Mouse (Mus musculus): ENCODE data around the gene Afg1l.

Gene Afg1l

GRCm38 (mm10) chr10:42383708-42384107 is 94.7 kb downstream of the Afg1l start:
- DNase-seq (ENCODE audit: low read depth, low spot score) = no peak

DNA sequence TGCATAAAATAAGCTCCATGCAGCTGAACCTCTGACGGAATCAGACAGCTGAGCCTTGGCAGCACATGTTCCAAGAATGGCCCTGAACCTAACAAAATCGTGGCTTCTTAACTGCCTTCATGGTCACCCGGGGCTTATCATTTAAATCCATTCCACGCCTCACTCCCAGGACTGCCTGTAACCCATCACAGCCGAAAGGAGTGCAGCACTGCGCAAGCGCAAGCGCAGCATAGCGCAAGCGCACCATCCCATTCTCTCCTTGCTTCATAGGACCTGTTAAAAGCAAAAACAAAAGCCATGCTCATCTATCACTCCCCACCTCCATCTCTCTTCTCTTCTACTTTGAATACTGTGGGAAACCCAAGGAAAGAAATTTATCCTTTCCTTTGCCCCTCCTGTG is 114.1 kb downstream of the Afg1l start:
- DNase-seq (ENCODE audit: low read depth, low spot score) = no peak

- DNase-seq (ENCODE audit: low read depth, low spot score) = no peak
Measured at GRCm38 (mm10) chr10:42355980-42356379, 122.4 kb downstream of the Afg1l start.

DNA sequence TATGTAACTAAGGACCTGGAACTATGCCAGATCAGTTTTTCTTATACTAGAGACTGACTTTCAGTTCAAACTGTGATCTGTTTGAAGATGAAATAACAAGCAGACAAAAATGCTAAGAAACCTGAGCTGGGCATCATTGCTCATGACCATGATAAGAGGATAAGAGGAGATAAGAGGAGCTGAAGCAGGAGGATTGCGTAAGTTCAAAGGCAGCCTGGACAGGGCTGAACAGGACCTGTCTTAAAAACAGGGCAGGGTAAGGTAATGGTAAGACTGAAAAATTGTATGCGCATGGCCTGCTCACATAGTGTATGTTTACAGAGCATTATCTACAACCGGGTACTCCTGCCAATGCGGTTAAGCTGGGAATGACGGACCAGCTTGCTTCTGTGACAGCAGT is 130.4 kb downstream of the Afg1l start:
- DNase-seq (ENCODE audit: low read depth, low spot score) = no peak

GRCm38 (mm10) chr10:42347127-42347526 is 131.2 kb downstream of the Afg1l start:
- no peak for DNase-seq (ENCODE audit: low read depth, low spot score)

DNA sequence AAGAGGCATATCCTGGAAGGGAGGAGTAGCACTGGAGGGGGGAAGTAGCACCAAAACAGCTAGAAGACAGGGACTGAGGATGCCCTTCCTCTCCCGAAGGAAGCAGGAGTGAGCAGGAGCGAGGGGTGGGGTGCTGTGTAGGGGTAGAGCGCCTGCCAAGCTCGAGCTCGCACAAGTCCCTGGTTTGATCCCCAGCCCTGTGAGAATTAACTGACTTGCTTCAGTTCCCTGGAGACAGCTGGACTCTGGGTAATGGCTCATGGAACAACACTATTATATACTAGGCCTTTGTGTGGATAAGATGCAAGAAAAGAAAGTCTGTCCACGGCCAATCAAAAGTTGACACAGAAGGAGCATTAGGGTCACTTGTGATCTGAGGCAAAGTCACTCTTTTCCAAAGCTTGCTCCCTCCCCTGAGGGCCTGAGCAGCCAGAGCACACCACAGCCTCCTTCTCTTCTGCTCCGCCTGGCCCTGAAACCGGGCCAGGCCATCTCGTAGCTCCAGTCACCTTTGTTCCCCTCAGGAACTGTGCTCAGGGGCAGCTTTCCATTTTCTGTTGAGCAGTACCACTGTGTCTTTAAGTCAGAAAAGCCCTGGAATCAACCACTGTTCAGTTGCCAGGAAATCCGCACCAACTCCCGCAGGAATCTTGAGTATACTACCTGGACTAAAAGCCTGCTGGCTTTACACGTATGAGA is 132.0 kb downstream of the Afg1l start:
- DNase-seq (ENCODE audit: low read depth, low spot score) = no peak

- no peak for DNase-seq (ENCODE audit: low read depth, low spot score)
Measured at GRCm38 (mm10) chr10:42342714-42343113, 135.7 kb downstream of the Afg1l start.

DNA sequence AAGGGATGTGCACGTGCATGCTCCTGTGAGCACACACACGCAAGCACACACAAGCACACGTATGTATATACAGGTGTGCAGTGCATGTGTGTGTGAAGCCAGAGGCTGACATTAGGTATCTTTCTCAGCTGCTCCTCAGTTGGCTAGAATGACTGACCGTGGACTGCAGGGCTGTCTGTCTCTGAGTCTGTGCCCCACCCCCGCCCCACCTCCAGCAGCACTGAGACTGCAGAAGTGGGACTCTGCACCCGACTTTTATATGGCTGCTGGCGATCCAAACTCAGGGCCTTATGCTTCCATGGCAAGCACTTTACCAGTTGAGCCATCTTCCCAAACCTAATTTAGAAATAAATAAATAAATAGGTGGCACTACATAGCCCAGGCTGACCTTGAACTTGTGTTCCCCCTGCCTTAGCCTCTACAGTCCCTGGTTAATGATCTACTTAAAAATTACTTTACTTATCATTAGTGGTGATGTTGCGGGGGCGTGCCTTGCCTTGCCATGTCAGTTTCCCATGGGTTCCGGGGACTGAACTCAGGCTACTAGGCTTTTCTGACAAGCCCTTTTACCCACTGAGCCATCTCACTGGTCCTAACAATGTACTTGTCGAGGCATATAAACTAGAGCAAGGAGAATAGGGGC is 136.4 kb downstream of the Afg1l start:
- no peak for DNase-seq (ENCODE audit: low read depth, low spot score)

DNA sequence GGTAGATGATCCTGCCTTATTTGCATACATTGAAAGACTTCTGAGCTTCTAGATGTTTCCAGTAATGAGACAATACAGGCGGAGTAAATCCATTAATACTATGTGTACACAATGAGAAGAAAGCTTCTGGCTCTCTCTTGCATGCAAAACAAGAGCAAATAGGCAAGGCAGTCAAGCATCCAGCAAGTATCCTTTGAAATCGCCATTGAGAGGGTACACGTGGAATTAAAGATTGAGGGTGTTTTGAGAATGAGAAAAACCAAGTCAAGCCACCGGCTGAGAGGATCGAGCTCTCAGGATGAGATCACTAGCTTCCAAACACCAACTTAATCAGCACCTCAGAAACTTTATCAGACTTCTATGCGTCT is 138.0 kb downstream of the Afg1l start:
- DNase-seq (ENCODE audit: low read depth, low spot score) = no peak

GRCm38 (mm10) chr10:42339773-42340425 is 138.5 kb downstream of the Afg1l start:
- DNase-seq (ENCODE audit: low read depth, low spot score) = no peak

- DNase-seq (ENCODE audit: low read depth, low spot score) = no peak
Measured at GRCm38 (mm10) chr10:42338456-42338855, 139.9 kb downstream of the Afg1l start.

GRCm38 (mm10) chr10:42327576-42327975 is 150.8 kb downstream of the Afg1l start:
- DNase-seq (ENCODE audit: low read depth, low spot score) = peak; percentile 27

DNA sequence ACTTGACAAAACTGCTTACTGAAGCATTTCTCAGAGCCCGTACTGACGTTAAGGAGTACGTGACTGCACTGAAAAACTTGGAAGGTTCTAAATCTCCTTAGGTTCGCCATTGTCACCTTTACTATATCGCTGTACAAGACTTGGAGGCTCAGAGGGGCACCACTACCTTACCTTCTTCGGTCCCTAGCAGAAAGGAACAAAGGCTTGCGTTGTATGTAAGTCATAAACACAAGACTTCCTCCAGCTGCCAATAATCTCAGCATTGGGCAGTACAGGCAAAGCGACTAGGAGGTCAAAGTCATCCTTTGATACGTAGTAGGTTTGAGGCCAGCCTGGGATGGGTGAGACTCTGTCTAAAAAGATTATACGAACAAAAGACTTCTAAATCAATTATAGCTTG is 153.1 kb downstream of the Afg1l start:
- no peak for DNase-seq (ENCODE audit: low read depth, low spot score)

DNA sequence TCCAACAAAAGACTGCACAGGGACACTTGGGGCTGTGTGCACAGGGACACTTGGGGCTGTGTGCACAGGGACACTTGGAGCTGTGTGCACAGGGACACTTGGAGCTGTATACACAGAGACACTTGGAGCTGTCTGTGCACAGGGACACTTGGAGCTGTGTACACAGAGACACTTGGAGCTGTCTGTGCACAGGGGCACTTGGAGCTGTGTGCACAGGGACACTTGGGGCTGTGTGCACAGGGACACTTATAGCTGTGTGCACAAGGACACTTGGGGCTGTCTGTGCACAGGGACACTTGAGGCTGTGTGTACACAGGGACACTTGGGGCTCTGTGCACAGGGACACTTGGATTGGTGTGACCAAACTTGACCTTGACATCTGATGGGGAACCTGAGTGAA is 154.4 kb downstream of the Afg1l start:
- no peak for DNase-seq (ENCODE audit: low read depth, low spot score)

DNA sequence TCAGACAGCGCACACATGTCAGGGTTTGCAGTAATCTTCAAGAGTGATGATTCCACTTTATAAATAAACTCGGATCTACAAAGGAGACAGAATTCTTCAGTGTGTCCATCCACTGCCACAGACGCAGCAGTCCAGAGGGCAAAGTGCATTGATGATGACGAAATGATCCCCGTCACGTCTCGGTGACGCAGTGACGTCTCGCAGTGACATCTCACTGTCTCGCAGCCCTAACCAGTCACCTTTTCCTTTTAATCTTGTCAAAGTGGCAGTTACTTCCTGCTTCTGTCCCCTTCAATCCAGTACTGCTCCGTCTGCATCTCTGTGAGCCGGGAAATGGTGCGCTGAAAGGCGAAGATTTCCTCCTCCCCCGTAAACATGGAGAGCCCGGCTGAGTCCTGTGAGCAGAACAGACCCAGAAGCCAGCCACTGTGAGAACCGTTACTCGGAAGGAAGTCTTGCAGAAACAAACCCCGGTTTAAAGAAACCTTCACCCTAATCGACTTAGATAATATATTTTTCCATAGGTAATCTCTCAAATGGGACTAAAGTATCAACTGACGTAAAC is 165.1 kb downstream of the Afg1l start:
- no peak for DNase-seq (ENCODE audit: low read depth, low spot score)

- DNase-seq (ENCODE audit: low read depth, low spot score) = no peak
Measured at GRCm38 (mm10) chr10:42312557-42312956, 165.8 kb downstream of the Afg1l start.

DNA sequence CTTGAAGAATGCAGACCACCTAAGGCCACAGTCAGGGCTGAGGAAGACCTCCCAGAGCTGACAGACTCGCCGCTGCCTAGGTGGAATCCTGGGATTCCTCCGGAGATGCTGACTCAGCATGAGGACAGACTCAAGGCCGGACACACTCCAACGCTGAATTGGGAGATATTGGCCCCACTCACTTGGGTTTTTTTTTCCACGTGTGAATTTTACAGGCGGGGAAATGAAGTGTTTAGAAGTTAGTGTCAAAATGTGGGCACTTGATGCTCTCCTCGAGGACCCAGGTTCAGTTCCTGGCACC is 169.7 kb downstream of the Afg1l start:
- DNase-seq (ENCODE audit: low read depth, low spot score) = no peak

- peak; percentile 74 for DNase-seq (ENCODE audit: low read depth, low spot score)
Measured at GRCm38 (mm10) chr10:42307980-42308686, 170.2 kb downstream of the Afg1l start.

- no peak for DNase-seq (ENCODE audit: low read depth, low spot score)
Measured at GRCm38 (mm10) chr10:42306422-42306821, 171.9 kb downstream of the Afg1l start.

DNA sequence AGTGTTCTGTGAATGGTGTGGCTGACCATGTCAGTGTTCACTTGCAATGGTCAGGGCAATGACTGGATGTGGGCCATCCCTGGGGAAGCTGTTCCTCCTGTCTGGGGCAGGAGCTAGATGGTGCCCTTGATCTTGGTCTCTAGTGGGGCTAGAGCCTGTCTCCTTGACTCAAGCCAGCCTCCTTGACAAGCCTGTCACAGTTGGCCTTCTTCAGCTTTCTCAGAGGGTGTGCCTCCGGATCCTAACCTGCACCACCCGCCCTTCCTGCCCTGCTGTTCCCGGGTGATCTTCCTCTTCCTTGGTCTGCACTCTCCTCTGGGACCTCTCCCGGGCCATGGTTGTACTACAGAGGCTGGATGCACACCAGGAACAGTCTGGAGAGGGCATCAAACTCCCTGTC is 177.6 kb downstream of the Afg1l start:
- DNase-seq (ENCODE audit: low read depth, low spot score) = no peak

DNA sequence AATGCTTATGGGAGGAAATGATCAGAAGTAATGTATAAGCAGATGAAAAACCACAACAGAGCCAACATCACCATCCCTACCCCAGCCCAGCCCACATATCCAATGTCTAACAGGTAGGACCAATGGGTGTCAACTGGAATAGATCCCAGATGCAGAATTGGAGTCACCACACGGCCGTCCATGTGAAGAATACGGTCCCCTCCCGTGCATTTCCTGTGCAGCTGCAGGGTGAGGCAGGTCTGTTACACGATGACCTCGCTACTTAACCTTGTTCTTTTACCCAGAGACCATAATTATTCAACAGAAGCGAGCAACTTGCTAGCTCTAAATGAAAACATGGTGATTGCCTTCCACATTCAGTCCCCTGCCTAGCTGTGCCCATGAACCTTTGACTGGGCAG is 178.4 kb downstream of the Afg1l start:
- DNase-seq (ENCODE audit: low read depth, low spot score) = no peak

GRCm38 (mm10) chr10:42299426-42299825 is 178.9 kb downstream of the Afg1l start:
- DNase-seq (ENCODE audit: low read depth, low spot score) = no peak

Data from retina, postnatal 7 days (tissue).